Comparison of ENCODE assay signal across 8 mouse cellular contexts in genomic region chr1:155212936-155213774, GRCm38 (mm10). TPM values are rescaled to one million over a fixed set of nuclear protein-coding genes. Genes with fewer than 3 reads are reported as not detected.
A peak's percentile ranks its signal among the peaks of the same experiment; 100 is the strongest.
DNase-seq lines count a peak whose midpoint lies in the region; ATAC-seq and TF ChIP-seq lines count a peak whose summit lies in the region.

No protein-coding gene starts in this region.

- peaks cover 27% of the 10 kb centered on the region for H3K4me1 ChIP-seq in lung, postnatal 0 days (ENCODE audit: insufficient read depth, low read depth, low read length)
- H3K4me1 ChIP-seq in lung, adult 2 months (ENCODE audit: control insufficient read depth, insufficient read depth, low read length): peaks cover 12% of the 10 kb centered on the region
- H3K4me1 ChIP-seq in embryonic facial prominence, embryonic 15.5 days: peaks cover 79% of the 10 kb centered on the region
- H3K4me1 ChIP-seq in hindbrain, embryonic 12.5 days: peaks cover 71% of the 10 kb centered on the region
- H3K4me1 ChIP-seq in midbrain, embryonic 13.5 days (replicated peaks): peaks cover 74% of the 10 kb centered on the region

- peak; percentile 11 for ATAC-seq in lung, postnatal 0 days
- ATAC-seq in embryonic facial prominence, embryonic 15.5 days (ENCODE audit: insufficient number of reproducible peaks, low FRiP score, low TSS enrichment, low read depth): no peak
- ATAC-seq in hindbrain, embryonic 12.5 days (ENCODE audit: low FRiP score): peak; percentile 35; the same call in 1 of the 2 replicates
- ATAC-seq in midbrain, embryonic 13.5 days: peak; percentile 40

- H3K36me3 ChIP-seq in lung, postnatal 0 days (ENCODE audit: insufficient read depth, low read length): no peaks in the 10 kb centered on the region
- 0 out of 2 replicates have a peak, but pooled peaks cover 6% of the 10 kb centered on the region for H3K36me3 ChIP-seq in embryonic facial prominence, embryonic 15.5 days
- no peaks in the 10 kb centered on the region for H3K36me3 ChIP-seq in hindbrain, embryonic 12.5 days
- H3K36me3 ChIP-seq in midbrain, embryonic 13.5 days: no peaks in the 10 kb centered on the region

- H3K9ac ChIP-seq in lung, postnatal 0 days (replicated peaks; ENCODE audit: low read depth): no peak overlapping the region
- no peak overlapping the region for H3K9ac ChIP-seq in embryonic facial prominence, embryonic 15.5 days
- peak overlapping the region; percentile 41 for H3K9ac ChIP-seq in hindbrain, embryonic 12.5 days
- H3K9ac ChIP-seq in midbrain, embryonic 13.5 days (replicated peaks): peak overlapping the region; percentile 51; the same call in 1 of the 2 replicates

- intact Hi-C loops in left cerebral cortex, postnatal 25 days (cut with DNase I): loop anchor here (10.0 kb wide), 1 partner anchor 348 kb away; no protein-coding TSS in a partner anchor

- H3K4me3 ChIP-seq in lung, postnatal 0 days (ENCODE audit: low read depth, low read length): no peak overlapping the region
- no peak overlapping the region for H3K4me3 ChIP-seq in lung, adult 2 months (replicated peaks; ENCODE audit: extremely low read depth, low read depth, low read length)
- no peak overlapping the region for H3K4me3 ChIP-seq in embryonic facial prominence, embryonic 15.5 days (replicated peaks)
- no peak overlapping the region for H3K4me3 ChIP-seq in hindbrain, embryonic 12.5 days
- no peak overlapping the region for H3K4me3 ChIP-seq in midbrain, embryonic 13.5 days (replicated peaks)

- TF ChIP-seq CTCF in lung, postnatal 0 days (IDR thresholded peaks at IDR 0.05): no peak
- no peak for TF ChIP-seq CTCF in lung, adult 2 months (IDR thresholded peaks at IDR 0.05; ENCODE audit: insufficient read depth, low read length)

- no peaks in the 10 kb centered on the region for H3K9me3 ChIP-seq in lung, postnatal 0 days (ENCODE audit: low read length)
- no peaks in the 10 kb centered on the region for H3K9me3 ChIP-seq in embryonic facial prominence, embryonic 15.5 days (replicated peaks)
- no peaks in the 10 kb centered on the region for H3K9me3 ChIP-seq in hindbrain, embryonic 12.5 days (replicated peaks)
- no peaks in the 10 kb centered on the region for H3K9me3 ChIP-seq in midbrain, embryonic 13.5 days

- 0 out of 2 replicates have a peak overlapping the region, but pooled peaks have one; percentile 33 for H3K27ac ChIP-seq in lung, postnatal 0 days (ENCODE audit: low read length)
- H3K27ac ChIP-seq in embryonic facial prominence, embryonic 15.5 days (replicated peaks): peak overlapping the region; percentile 72
- peak overlapping the region; percentile 77 for H3K27ac ChIP-seq in hindbrain, embryonic 12.5 days
- peak overlapping the region; percentile 81 for H3K27ac ChIP-seq in midbrain, embryonic 13.5 days

- no peak overlapping the region for H3K4me2 ChIP-seq in lung, postnatal 0 days (replicated peaks; ENCODE audit: low read depth, low read length)
- no peak overlapping the region for H3K4me2 ChIP-seq in embryonic facial prominence, embryonic 15.5 days (replicated peaks)
- H3K4me2 ChIP-seq in hindbrain, embryonic 12.5 days (replicated peaks): peak overlapping the region; percentile 27
- peak overlapping the region; percentile 1 for H3K4me2 ChIP-seq in midbrain, embryonic 13.5 days (replicated peaks)

- peak; percentile 40 for DNase-seq in lung, postnatal 0 days (ENCODE audit: low spot score)
- DNase-seq in lung, adult 2 months: no peak
- no peak for DNase-seq in left cerebral cortex, postnatal 25 days (ENCODE audit: low spot score in 2 of 2)
- DNase-seq in cerebellum, postnatal 36 days: no peak
- DNase-seq in urinary bladder, postnatal 4 days (ENCODE audit: low spot score in 2 of 2): no peak

- no peak for TF ChIP-seq EP300 in lung, postnatal 0 days (IDR thresholded peaks at IDR 0.05)

- H3K27me3 ChIP-seq in lung, postnatal 0 days (replicated peaks; ENCODE audit: insufficient read depth, low read length): no peaks in the 10 kb centered on the region
- no peaks in the 10 kb centered on the region for H3K27me3 ChIP-seq in embryonic facial prominence, embryonic 15.5 days
- peaks cover 9% of the 10 kb centered on the region; the same call in 1 of the 2 replicates for H3K27me3 ChIP-seq in hindbrain, embryonic 12.5 days
- peaks cover 6% of the 10 kb centered on the region for H3K27me3 ChIP-seq in midbrain, embryonic 13.5 days

- 14% methylated on average over 18 of the region's 18 CpGs for WGBS in lung, postnatal 0 days
- WGBS in lung, adult 2 months: 29% methylated on average over 18 of the region's 18 CpGs
- WGBS in embryonic facial prominence, embryonic 15.5 days: 28% methylated on average over 18 of the region's 18 CpGs
- 5% methylated on average over 18 of the region's 18 CpGs for WGBS in hindbrain, embryonic 12.5 days
- WGBS in midbrain, embryonic 13.5 days: 6% methylated on average over 18 of the region's 18 CpGs

- no peak for TF ChIP-seq POLR2A in lung, adult 2 months (IDR thresholded peaks at IDR 0.05; ENCODE audit: borderline replicate concordance, extremely low read depth, low read depth, low read length)

RNA-seq across cellular contexts. Expression of gene BC034090, which starts 31.1 kb away (rescaled TPM):
- polyA plus RNA-seq in lung, postnatal 0 days (2015; fragmentation: Nextera tagmentation; extraction: Ambion mirVana): 2.4 and 2.7 TPM in 2 replicates
- polyA plus RNA-seq in lung, adult 2 months (2012; rRNA removed): 9.3 and 9.9 TPM in 2 replicates
- 6.3 and 6.5 TPM in 2 replicates for polyA plus RNA-seq in embryonic facial prominence, embryonic 15.5 days (2015; fragmentation: Nextera tagmentation; extraction: Ambion mirVana)
- 5.0 and 5.4 TPM in 2 replicates for polyA plus RNA-seq in hindbrain, embryonic 12.5 days (2016; fragmentation: Nextera tagmentation; extraction: Ambion mirVana)
- polyA plus RNA-seq in midbrain, embryonic 13.5 days (2015; fragmentation: Nextera tagmentation; extraction: Ambion mirVana): 3.9 and 5.5 TPM in 2 replicates
- 1 to 10 TPM; 9.5 to 9.7 TPM for total RNA-seq in left cerebral cortex, postnatal 25 days (2021)

RNA-seq across cellular contexts. Expression of gene Stx6, which starts 54.6 kb away (rescaled TPM):
- 74.3 and 77.4 TPM in 2 replicates for polyA plus RNA-seq in lung, postnatal 0 days (2015; fragmentation: Nextera tagmentation; extraction: Ambion mirVana)
- polyA plus RNA-seq in lung, adult 2 months (2012; rRNA removed): 81.6 and 83.1 TPM in 2 replicates
- 76.0 and 86.5 TPM in 2 replicates for polyA plus RNA-seq in embryonic facial prominence, embryonic 15.5 days (2015; fragmentation: Nextera tagmentation; extraction: Ambion mirVana)
- 119 and 123 TPM in 2 replicates for polyA plus RNA-seq in hindbrain, embryonic 12.5 days (2016; fragmentation: Nextera tagmentation; extraction: Ambion mirVana)
- polyA plus RNA-seq in midbrain, embryonic 13.5 days (2015; fragmentation: Nextera tagmentation; extraction: Ambion mirVana): 117 and 128 TPM in 2 replicates
- total RNA-seq in left cerebral cortex, postnatal 25 days (2021): 100 to 1,000 TPM; 110 to 115 TPM

Comparison
In these comparisons a context has a peak if more than half of its experiments do, and no peak if none do; other contexts are left out.
1. H3K4me2 ChIP-seq: peak in hindbrain, embryonic 12.5 days (single experiment) and midbrain, embryonic 13.5 days (single experiment); none in lung, postnatal 0 days (single experiment) and embryonic facial prominence, embryonic 15.5 days (single experiment).
2. H3K9ac ChIP-seq: peak in hindbrain, embryonic 12.5 days (single experiment) and midbrain, embryonic 13.5 days (single experiment); none in lung, postnatal 0 days (single experiment) and embryonic facial prominence, embryonic 15.5 days (single experiment).
3. Peak in every context shown above with its lines, with median percentiles within 50 percentile points of each other: H3K27ac ChIP-seq.